Mouse (Mus musculus): ENCODE measurements around the gene Gm28035.

Gene Gm28035

DNA sequence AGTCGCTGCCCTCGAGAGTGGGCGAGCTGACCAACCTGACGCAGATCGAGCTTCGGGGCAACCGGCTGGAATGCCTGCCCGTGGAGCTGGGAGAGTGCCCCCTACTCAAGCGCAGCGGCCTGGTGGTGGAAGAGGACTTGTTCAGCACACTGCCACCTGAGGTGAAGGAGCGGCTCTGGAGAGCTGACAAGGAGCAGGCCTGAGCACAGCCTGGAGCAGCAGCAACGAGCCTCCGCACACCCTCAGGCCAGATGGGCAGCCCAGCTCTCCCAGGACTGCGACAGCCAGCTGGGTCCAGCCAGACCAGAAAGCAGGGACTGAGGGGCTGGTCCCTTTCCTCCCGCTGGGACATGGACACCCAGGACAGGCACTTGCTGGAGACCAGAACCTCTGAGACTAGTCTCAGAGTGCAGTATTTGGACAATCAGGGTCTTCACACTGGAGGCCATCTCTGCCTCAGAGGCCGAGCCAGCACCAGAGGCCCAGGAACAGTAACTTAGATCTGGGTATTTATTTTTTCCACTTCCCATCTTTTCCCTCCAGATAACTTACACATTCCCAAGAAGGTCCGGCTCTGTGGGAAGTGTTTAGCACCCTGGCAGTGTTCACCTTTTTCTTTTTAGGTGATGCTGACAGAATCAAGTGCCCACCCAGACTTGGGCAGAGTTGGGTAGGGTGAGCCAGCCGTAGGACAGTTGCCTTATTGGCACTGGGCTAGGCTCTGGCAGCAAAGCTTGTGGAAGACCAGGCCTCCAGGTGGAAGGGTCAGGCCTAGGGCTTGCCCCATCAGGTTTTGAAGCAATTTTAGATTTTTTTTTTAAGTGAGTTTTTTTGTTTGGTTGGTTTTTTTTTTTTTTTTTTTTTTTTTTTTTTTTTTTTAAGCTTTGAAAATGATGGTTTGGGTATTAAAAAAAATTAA, 21.8 kb downstream of the Gm28035 start:
- DNase-seq (ENCODE audit: extremely low read depth, low read depth): no peak

DNA sequence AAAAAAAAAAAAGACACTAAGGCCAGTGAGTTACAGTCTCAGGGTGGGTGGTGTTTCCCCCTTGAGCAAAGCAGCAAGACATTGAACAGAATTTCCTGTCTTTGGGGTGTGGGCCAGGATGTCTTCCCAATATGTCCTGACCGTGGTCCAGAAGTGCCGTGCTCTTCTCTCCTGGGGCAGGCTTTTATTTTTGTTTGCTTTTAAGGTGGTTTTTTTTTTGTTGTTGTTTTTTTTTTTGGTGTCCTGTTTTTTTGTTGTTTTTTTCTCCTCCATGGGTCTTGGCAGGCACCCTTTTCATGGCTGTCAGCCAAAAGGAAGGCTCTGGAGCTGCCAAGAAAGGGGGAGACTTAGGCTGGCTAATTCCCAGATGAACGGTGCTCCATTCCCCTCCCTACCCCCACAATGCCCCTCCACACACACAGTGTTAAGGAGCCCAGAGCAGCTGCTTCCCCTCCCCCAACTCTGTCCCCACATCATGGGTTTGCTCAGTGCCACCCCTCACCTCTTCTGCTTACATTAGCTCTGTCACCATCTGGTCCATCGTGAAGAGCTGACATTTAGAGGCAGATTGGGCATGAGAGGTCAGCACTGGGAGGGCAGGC, 22.6 kb downstream of the Gm28035 start:
- DNase-seq (ENCODE audit: extremely low read depth, low read depth): no peak

DNA sequence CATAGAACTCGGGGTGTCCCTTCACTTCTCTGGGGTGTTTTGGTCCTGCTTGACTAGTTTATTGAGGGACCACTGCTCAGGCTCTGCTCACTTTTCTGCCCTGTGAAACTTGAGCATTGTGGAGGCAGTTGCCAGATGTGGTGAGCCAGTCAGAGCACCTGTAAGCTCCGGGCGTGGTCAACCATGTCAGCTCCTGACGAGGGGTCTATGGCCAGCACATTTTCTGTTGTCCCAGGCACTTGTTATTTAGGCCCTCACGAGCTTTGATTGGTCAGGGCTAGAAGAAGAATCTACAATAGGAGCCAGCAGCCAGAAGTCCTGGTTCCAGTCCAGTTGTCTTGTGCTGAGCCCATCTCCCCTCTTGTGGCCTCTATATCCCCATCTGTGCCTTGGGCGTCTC, 23.4 kb downstream of the Gm28035 start:
- DNase-seq (ENCODE audit: extremely low read depth, low read depth): no peak

DNA sequence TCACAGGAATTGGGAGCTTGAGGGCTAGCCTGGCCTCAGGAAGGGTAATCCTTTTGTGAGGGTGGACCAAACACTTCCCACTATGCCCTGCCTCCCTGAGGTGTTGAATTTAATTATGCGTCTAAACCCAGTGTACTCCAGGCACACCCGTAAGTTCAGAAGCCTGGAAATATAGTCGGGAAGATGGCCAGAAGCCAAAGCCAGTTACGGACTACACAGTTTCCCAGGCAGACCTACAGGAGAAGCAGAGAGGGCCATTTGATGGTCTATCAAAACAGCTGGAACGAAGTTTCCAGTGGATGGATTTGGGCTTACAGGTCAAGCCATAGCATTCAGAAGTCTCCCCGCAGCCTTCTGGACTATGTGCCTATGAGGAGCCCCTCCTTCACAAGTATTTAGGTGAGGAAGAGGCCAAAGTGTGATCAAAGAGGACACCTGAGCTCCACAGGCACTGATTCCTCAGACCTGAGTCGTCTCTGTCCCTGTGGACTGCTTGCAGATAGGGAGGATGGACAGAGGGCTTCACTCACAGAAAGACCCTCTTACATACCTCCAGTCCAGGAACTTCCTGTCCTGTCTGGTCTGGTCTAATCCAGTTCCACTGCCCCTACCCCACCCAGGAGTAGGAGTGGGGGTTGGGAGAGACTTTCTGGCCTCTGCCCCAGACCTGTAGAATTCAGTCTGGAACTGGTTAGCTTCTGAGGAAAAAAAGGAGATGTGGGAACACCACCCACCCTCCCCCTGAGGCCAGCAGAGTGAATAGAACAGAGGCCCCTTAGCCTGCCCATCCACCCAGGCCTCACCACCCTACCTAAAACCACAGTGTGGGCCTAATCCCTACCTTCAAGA, 24.5 kb downstream of the Gm28035 start:
- DNase-seq (ENCODE audit: extremely low read depth, low read depth): no peak

DNA sequence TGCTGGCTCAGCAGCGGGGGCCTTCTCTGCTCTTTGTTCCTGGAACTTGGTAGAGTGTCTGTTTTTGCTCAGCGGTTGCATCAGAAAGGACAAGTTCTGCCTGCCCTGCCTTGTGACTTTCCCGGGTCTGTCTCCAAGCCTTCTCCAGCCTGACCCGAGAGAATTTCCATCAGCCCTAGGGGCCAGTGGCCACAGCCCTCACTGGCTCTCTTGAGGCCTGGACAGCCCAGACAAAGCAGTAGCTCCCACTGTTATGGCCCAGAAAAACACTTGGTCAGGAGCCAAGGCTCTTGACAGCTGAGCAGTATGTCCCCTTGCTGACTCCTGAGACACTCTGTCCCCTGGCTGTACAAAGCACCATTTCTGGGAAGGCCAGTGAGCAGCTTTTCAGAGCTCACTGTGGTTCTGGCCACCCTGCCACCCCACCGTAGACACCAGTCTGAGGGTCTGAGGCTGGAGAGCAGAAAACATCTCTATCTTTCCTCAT, 25.4 kb downstream of the Gm28035 start, which contains the start of gene Phyhd1:
Gene Phyhd1 (plus strand): TSS at position 437 of the 487 bp plus-strand sequence.
- DNase-seq (ENCODE audit: extremely low read depth, low read depth): no peak

DNA sequence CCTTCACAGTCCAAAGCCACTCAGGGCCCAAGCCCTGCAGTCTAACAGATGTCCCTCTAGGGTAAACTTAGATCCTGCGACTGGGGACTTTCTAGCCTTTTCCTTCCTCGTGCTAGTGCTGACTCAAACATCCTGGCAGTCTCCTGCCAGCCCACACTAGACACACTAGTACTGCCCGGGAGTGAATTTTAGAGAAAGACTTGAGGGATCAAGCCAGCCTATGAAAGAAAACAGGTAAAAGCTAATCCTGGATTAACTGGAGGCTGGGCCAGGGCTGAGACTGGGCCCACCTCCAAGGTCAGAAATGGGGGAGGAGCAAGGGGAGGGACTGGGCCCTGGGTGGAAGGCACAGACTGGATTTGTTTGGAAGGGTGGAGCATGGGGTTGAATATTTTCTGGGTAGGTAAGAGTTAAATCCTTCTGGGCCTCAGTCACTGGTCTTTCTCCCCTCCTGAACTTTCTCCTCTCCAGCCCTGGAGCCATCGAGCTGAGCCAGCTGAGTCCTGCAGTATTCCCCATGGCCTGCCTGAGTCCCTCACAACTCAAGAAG, 26.1 kb downstream of the Gm28035 start:
- DNase-seq (ENCODE audit: extremely low read depth, low read depth): no peak

DNA sequence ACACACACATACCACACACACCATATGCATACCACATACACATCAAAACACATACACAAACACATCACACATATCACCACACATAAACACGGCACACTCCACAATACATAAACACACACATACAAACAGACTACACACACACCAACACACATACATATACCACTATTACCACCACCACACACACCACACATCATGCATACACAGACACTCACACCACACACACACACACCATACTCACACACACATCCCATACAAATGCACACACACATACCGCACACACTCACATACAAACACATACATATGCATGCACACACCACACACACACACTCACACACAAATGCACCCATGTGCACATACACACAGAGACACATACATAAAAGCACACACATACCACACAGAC, 27.1 kb downstream of the Gm28035 start:
- DNase-seq (ENCODE audit: extremely low read depth, low read depth): no peak

DNA sequence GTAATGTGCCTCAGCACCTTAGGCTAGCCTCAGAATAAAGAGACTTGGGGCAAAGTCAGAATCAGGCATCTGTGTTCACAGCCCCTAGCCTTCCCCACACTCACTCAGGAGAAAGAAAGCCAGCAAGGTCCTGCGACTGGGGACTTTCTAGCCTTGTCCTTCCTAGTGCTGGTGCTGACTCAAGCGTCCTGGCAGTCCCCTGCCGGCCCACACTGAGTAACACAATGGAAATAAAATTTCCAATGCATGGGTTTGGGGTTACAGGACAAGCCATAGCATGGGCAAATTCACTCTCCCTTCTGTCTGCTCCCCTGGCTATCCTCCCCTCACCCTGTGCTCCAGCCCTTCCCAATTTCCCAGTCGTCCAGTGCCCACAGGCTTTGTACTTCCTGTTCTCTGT, 28.0 kb downstream of the Gm28035 start:
- no peak for DNase-seq (ENCODE audit: extremely low read depth, low read depth)

DNA sequence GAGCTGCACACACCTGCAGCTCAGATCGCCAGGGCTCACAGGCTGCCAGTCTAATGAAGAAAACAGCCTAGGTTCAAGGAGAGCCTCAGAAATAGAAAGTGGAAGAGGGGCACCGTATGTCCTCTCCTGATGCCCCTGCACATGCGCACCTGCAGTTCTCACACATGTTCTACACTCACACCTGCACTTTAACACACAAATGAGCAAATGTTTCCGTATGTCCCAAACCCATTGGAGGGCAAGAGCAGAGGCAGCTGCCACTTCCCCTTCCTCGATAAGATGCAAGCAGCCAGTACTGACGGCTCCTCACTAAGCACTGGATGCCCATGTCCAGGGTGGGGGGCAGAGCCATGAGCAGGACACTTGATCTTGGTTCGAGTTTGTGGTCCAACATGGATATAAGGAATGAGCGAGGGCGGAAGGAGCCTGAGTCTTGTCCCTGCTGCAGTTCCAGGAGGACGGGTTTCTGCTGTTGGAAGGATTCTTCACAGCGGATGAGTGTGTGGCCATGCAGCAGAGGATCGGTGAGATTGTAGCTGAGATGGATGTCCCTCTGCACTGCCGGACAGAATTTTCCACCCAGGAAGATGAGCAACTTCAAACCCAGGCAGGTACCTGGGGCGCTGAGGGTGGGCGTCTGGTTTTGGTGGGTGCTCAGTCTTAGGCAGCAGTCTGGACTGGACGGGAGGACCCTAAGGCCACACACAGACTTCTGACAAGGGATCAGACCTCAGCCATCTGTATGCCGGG, 29.0 kb downstream of the Gm28035 start:
- no peak for DNase-seq (ENCODE audit: extremely low read depth, low read depth)

DNA sequence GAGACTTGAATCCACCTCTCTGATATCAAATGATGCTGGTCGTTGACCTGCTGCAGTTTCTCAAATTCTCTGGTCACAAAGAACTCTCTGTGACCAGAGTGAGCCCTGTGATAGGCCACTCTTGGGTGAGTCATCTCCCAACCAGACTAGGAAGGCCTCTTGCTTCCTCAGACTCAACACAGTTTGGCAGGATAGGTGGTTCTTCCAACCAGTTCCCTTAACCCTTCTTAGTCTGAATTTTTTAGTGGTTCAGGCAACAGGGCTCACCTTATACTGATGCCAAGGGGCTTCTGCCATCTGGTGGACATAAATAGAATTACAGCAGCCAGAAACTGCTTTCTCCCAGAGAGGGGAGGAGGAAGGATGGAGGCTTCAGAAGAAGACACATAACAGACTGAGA, 29.8 kb downstream of the Gm28035 start:
- DNase-seq (ENCODE audit: extremely low read depth, low read depth): peak; percentile 73

DNA sequence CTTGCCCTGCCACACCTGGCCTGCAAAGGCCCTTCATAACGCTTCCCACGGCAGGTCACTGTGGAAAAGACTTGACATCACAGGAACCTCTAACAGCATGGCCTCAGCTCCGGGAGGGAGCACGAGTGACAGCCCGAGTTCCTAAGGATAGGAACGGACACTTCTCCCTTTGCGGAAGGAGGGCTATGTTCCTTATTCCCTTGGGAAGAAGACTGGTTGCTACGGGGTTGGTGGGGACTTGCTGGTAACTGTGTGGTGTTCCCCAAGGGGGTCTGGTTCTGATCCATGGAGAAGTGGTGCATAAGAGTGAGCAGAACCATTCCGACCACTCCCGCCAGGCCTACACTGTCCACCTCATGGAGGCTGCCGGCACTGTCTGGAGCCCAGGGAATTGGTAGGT, 40.4 kb downstream of the Gm28035 start, which contains the start of gene Gm28038:
Gene Gm28038 (plus strand): TSS at position 301 of the 400 bp plus-strand sequence.
- DNase-seq (ENCODE audit: extremely low read depth, low read depth): no peak

DNA sequence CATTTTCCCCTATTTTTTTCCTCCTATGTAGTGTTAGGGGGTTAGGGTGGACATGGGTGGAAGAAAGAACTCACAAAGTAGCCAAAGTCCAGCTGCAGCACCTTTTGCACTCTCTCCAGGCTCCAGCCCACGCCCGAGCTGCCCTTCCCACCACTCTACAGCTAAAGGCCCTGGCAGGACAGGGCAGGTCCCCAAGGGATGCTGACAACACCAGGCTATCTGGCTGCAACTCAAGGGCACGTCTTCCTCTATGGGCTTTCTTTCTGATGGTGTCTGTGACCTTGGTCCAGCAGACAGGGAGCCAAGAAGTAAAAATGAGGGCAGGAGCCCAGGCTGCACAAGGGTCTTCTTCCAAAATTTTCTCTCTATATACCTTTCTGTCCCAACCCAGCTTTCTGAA, 41.3 kb downstream of the Gm28035 start:
- no peak for DNase-seq (ENCODE audit: extremely low read depth, low read depth)

DNA sequence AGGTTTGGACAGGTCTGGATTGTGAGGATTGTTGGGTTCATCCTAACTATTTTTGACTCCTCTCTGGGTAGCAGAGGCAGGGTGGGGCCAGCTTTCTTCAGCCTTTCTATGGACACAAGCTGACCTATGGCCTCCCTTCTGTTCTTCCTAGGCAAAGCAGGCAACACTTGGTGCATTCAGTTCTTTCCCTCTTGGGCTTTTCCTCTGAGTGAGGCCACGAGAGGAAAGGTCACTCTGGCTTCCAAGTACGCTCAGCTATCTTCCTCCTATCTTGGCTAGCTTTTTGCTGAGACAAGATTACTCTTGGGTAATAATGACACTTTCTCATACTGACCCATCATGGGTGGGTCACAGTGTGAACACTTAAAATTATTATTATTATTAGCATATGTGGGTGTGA, 42.8 kb downstream of the Gm28035 start:
- DNase-seq (ENCODE audit: extremely low read depth, low read depth): no peak

DNA sequence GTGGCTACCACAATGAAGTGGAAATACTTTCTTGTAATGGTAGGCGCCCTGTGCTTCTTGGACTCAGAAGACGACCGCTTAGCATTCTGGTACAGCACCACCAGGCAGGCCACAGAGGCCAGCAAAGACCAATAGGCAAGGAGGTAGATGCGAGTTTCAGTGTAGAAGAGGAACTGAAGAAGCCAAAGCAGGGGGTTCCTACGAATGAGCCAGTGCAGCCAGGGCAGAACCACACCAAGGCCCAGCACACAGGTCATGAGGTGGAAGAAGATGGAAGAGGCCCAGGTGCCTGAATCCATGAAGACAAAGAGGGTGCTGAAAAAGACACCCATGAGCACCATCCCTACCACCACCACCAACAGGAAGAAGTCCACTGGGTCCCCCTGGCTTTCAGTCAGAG, 44.6 kb downstream of the Gm28035 start:
- no peak for DNase-seq (ENCODE audit: extremely low read depth, low read depth)

DNA sequence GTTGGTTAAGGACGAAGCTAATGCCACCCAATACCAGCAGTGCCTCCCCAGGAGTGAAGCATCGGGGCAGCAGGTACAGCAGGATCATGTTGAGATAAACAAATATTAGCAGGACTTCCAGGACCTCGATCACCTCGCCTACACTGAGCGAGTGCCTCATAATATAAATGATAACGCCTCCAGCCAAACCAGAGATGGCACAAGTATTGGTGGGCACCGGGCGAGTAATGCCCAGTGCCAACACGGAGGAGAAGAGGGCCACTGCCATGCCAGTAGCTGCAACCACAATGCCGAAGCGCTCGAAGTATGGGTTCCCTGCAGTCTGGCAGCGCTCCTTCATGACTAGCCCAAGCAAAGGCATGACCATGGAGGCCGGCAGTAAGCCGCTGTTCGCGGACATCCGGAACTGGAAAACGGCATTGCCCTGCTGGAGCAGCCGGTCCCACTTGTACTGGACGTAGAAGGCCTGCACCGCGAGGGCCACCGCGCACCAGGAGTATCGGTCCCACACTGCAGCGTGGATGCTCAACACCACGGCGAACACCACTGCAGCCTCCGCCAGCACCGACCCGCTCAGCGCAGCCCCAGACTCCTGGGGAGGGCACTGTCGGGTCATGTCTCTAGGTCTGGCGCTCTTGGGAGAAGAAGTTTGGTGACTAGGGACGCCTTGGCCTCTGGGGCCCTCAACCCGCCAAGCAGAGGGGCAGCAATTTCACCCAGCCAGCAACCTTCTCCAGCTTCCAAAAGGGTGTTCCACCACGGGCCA, 45.2 kb downstream of the Gm28035 start:
- DNase-seq (ENCODE audit: extremely low read depth, low read depth): no peak

DNA sequence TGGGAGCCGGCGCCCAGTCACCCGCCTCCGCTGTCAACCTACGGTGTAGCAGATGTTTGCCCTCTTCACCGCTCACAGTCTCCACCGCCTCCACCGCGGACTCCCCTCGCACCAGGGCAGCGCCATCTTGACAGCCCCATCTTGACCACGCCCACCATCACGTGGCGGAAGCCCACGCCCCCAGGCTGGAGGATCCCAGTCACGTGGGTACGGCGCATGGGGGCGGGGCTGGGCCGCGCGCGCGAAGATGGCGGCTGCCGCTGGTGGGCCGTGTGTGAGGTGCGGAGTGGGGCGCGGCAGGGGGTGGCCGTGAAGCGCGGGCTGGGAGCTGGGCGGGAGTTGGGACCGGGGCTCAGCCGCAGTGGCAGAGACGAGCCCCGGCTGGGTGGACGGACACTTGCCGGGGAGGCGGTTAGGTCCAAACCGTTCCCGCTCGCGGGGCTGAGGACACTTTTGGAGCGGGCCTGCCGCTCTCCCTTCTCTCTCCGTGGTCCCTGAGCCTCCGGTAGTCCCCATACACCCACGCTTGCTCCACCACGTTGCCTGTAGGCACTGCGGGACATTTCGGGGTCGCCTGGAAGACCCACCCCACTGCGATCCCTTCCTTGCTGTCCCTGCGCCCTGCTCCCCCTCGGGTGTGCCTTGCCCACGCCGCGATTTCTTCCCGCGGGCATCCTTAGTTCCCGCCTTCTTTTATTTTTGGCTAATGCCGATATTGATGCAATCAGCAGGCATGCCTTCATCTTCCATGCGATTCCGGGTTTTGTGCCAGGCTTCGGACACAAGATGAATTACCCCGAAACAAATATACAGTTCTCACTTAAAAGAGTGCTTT, 46.0 kb downstream of the Gm28035 start, which contains the start of the genes Dolk and Nup188:
Gene Dolk (minus strand): TSS at position 143 of the 835 bp plus-strand sequence.
Gene Nup188 (plus strand): TSS at position 206 of the 835 bp plus-strand sequence.
- peak; percentile 53 for DNase-seq (ENCODE audit: extremely low read depth, low read depth)

DNA sequence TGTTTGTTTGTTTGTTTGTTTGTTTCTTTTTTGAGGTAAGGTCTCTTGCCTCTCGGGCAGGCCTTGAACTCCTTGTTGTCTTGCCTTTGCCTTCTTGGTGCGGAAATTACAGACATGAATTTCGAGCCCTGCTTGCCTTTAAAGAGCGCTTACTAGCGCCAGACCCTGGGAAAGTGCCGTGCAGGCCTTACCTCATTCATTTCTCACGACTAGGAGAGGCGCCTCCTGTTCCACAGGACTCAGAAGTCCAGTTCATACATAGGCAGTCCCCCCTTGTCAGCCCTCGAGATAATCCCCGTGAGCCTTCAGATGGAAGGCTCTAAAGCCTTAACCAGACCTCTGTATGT, 46.6 kb downstream of the Gm28035 start:
- no peak for DNase-seq (ENCODE audit: extremely low read depth, low read depth)

DNA sequence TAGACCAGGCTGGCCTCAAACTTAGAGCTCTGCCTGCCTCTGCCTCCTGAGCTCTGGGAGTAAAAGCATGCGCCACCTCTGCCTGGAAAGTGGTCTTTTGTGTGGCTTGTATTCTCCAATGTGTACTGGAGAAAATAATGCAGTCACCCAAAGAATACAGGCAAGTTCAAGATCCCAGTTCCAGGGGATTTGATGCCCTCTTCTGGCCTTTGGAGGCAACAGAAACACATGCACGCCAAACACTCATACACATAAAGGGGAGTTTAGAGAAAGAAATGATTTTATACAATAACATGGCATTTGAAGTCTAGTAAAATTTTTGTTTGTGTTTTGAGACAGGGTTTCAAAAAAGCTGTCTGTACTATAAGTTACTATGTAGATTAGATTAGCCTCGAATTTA, 59.2 kb downstream of the Gm28035 start:
- no peak for DNase-seq (ENCODE audit: extremely low read depth, low read depth)

DNA sequence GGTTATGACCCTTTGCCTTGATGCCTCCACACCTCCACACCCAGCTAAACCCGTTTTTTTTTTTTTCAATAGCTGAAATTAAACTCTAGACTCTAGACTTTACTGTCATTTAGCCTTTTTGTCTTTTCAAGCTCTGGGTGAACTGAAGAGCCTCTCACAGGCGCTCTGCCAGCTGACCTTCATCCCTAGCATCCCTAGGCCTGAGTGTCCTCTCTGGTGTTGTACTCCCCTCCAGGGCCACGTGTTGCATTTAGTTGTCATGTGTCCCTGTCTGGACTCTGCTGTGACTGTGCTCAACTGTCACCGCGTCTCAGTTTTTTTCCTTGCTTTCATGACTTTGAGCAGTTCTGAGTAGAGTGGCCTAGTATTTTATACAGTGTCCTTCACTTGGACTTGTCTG, 59.6 kb downstream of the Gm28035 start:
- no peak for DNase-seq (ENCODE audit: extremely low read depth, low read depth)

All from MEL-GATA-1-ER (cell line).